Mouse (Mus musculus): ENCODE measurements around the gene Pon3. TPM values are rescaled to one million over a fixed set of nuclear protein-coding genes. Genes with fewer than 3 reads are reported as not detected.
A peak's percentile ranks its signal among the peaks of the same experiment; 100 is the strongest.

Gene Pon3
- polyA plus RNA-seq, 1 experiment from 2014 or later = 8.5 TPM

GRCm38 (mm10) chr6:5292841-5293240 is 36.8 kb upstream of the Pon3 start:
- no peak overlapping the region for H3K9ac ChIP-seq
- H3K4me3 ChIP-seq (replicated peaks; ENCODE audit: low read length) = no peak overlapping the region
- DNase-seq (ENCODE audit: low spot score) (no peak), ATAC-seq (ENCODE audit: low FRiP score) (no peak)
- H3K4me1 ChIP-seq (replicated peaks; ENCODE audit: control insufficient read depth, insufficient read depth, low read length) = no peaks in the 10 kb centered on the region
- no peaks in the 10 kb centered on the region for H3K36me3 ChIP-seq (replicated peaks; ENCODE audit: control insufficient read depth, insufficient read depth)
- H3K27me3 ChIP-seq (ENCODE audit: control insufficient read depth, insufficient read depth, low read length) = 0 out of 2 replicates have a peak, but pooled peaks cover 7% of the 10 kb centered on the region
- H3K4me2 ChIP-seq (replicated peaks) = no peak overlapping the region
- no peak overlapping the region for H3K27ac ChIP-seq
- 79% methylated on average over 5 of the region's 5 CpGs for WGBS
- no peaks in the 10 kb centered on the region for H3K9me3 ChIP-seq (ENCODE audit: control insufficient read depth, low read length)

- WGBS = 72% methylated on average over 4 of the region's 4 CpGs
- no peak for ATAC-seq (ENCODE audit: low FRiP score)
These were observed 35.4 kb upstream of the Pon3 start for GRCm38 (mm10) chr6:5291450-5291849.

GRCm38 (mm10) chr6:5287919-5288318 is 31.8 kb upstream of the Pon3 start:
- WGBS = 75% methylated on average over 5 of the region's 5 CpGs
- DNase-seq (ENCODE audit: low spot score) (no peak), ATAC-seq (ENCODE audit: low FRiP score) (no peak)
- no peak overlapping the region for H3K4me2 ChIP-seq (replicated peaks)
- 0 out of 2 replicates have a peak, but pooled peaks cover under 1% of the 10 kb centered on the region for H3K4me1 ChIP-seq (replicated peaks; ENCODE audit: control insufficient read depth, insufficient read depth, low read length)
- H3K27ac ChIP-seq = no peak overlapping the region
- H3K9me3 ChIP-seq (ENCODE audit: control insufficient read depth, low read length) = no peaks in the 10 kb centered on the region
- H3K27me3 ChIP-seq (ENCODE audit: control insufficient read depth, insufficient read depth, low read length) = no peaks in the 10 kb centered on the region
- H3K36me3 ChIP-seq (replicated peaks; ENCODE audit: control insufficient read depth, insufficient read depth) = no peaks in the 10 kb centered on the region
- no peak overlapping the region for H3K9ac ChIP-seq
- H3K4me3 ChIP-seq (replicated peaks; ENCODE audit: low read length) = no peak overlapping the region

More at GRCm38 (mm10) chr6:5291450-5291849, 35.4 kb upstream of the Pon3 start:
- H3K9ac ChIP-seq = no peak overlapping the region
- H3K36me3 ChIP-seq (replicated peaks; ENCODE audit: control insufficient read depth, insufficient read depth) = no peaks in the 10 kb centered on the region
- no peaks in the 10 kb centered on the region for H3K27me3 ChIP-seq (ENCODE audit: control insufficient read depth, insufficient read depth, low read length)
- no peak overlapping the region for H3K4me2 ChIP-seq (replicated peaks)
- no peak overlapping the region for H3K4me3 ChIP-seq (replicated peaks; ENCODE audit: low read length)
- H3K9me3 ChIP-seq (ENCODE audit: control insufficient read depth, low read length) = no peaks in the 10 kb centered on the region
- no peak overlapping the region for H3K27ac ChIP-seq
- no peaks in the 10 kb centered on the region for H3K4me1 ChIP-seq (replicated peaks; ENCODE audit: control insufficient read depth, insufficient read depth, low read length)
- DNase-seq (ENCODE audit: low spot score) = no peak

GRCm38 (mm10) chr6:5287392-5287791 is 31.3 kb upstream of the Pon3 start:
- Histone ChIP-seq H3K4me1 (replicated peaks; ENCODE audit: control insufficient read depth, insufficient read depth, low read length) (0 out of 2 replicates have a peak, but pooled peaks cover 2% of the 10 kb centered on the region), H3K9me3 (ENCODE audit: control insufficient read depth, low read length) (no peaks in the 10 kb centered on the region), H3K9ac (no peak overlapping the region), H3K36me3 (replicated peaks; ENCODE audit: control insufficient read depth, insufficient read depth) (no peaks in the 10 kb centered on the region), H3K4me3 (replicated peaks; ENCODE audit: low read length) (no peak overlapping the region), H3K27me3 (ENCODE audit: control insufficient read depth, insufficient read depth, low read length) (no peaks in the 10 kb centered on the region), H3K4me2 (replicated peaks) (no peak overlapping the region), H3K27ac (no peak overlapping the region)
- WGBS = 91% methylated on average over 2 of the region's 2 CpGs
- ATAC-seq (ENCODE audit: low FRiP score) (no peak), DNase-seq (ENCODE audit: low spot score) (no peak)

- H3K4me1 ChIP-seq (replicated peaks; ENCODE audit: control insufficient read depth, insufficient read depth, low read length) = 0 out of 2 replicates have a peak, but pooled peaks cover 2% of the 10 kb centered on the region
- DNase-seq (ENCODE audit: low spot score) (no peak), ATAC-seq (ENCODE audit: low FRiP score) (peak; percentile 62; the same call in 1 of the 2 replicates)
- H3K4me2 ChIP-seq (replicated peaks) = no peak overlapping the region
- WGBS = 41% methylated on average over 7 of the region's 7 CpGs
- H3K27ac ChIP-seq = no peak overlapping the region
- H3K9ac ChIP-seq = no peak overlapping the region
- H3K36me3 ChIP-seq (replicated peaks; ENCODE audit: control insufficient read depth, insufficient read depth) = no peaks in the 10 kb centered on the region
- no peaks in the 10 kb centered on the region for H3K27me3 ChIP-seq (ENCODE audit: control insufficient read depth, insufficient read depth, low read length)
- no peak overlapping the region for H3K4me3 ChIP-seq (replicated peaks; ENCODE audit: low read length)
- H3K9me3 ChIP-seq (ENCODE audit: control insufficient read depth, low read length) = no peaks in the 10 kb centered on the region
These were observed 26.3 kb upstream of the Pon3 start for GRCm38 (mm10) chr6:5282418-5282817.

- H3K27ac ChIP-seq = no peak overlapping the region
- no peak overlapping the region for H3K4me3 ChIP-seq (replicated peaks; ENCODE audit: low read length)
- H3K4me1 ChIP-seq (replicated peaks; ENCODE audit: control insufficient read depth, insufficient read depth, low read length) = 0 out of 2 replicates have a peak, but pooled peaks cover 2% of the 10 kb centered on the region
- 55% methylated on average over 6 of the region's 6 CpGs for WGBS
- no peak overlapping the region for H3K9ac ChIP-seq
- no peaks in the 10 kb centered on the region; the same call in 1 of the 2 replicates for H3K36me3 ChIP-seq (replicated peaks; ENCODE audit: control insufficient read depth, insufficient read depth)
- no peak for DNase-seq (ENCODE audit: low spot score)
- no peak for ATAC-seq (ENCODE audit: low FRiP score)
- no peak overlapping the region for H3K4me2 ChIP-seq (replicated peaks)
- H3K9me3 ChIP-seq (ENCODE audit: control insufficient read depth, low read length) = no peaks in the 10 kb centered on the region
- no peaks in the 10 kb centered on the region for H3K27me3 ChIP-seq (ENCODE audit: control insufficient read depth, insufficient read depth, low read length)
These were observed 24.7 kb upstream of the Pon3 start for GRCm38 (mm10) chr6:5280576-5281305.

- ATAC-seq (ENCODE audit: low FRiP score) (no peak), DNase-seq (ENCODE audit: low spot score) (no peak)
These were observed 21.9 kb upstream of the Pon3 start for GRCm38 (mm10) chr6:5277972-5278371.

GRCm38 (mm10) chr6:5269641-5270040 is 13.6 kb upstream of the Pon3 start:
- DNase-seq (ENCODE audit: low spot score) = no peak

More at GRCm38 (mm10) chr6:5277972-5278371, 21.9 kb upstream of the Pon3 start:
- Histone ChIP-seq H3K9ac (no peak overlapping the region), H3K27me3 (ENCODE audit: control insufficient read depth, insufficient read depth, low read length) (no peaks in the 10 kb centered on the region), H3K27ac (no peak overlapping the region), H3K4me2 (replicated peaks) (no peak overlapping the region), H3K4me3 (replicated peaks; ENCODE audit: low read length) (no peak overlapping the region), H3K4me1 (replicated peaks; ENCODE audit: control insufficient read depth, insufficient read depth, low read length) (0 out of 2 replicates have a peak, but pooled peaks cover 2% of the 10 kb centered on the region), H3K9me3 (ENCODE audit: control insufficient read depth, low read length) (no peaks in the 10 kb centered on the region), H3K36me3 (replicated peaks; ENCODE audit: control insufficient read depth, insufficient read depth) (no peaks in the 10 kb centered on the region; the same call in 1 of the 2 replicates)
- 53% methylated on average over 5 of the region's 5 CpGs for WGBS

GRCm38 (mm10) chr6:5264793-5265192 is 8.7 kb upstream of the Pon3 start:
- Histone ChIP-seq H3K9me3 (ENCODE audit: control insufficient read depth, low read length) (no peaks in the 10 kb centered on the region), H3K4me2 (replicated peaks) (no peak overlapping the region), H3K4me3 (replicated peaks; ENCODE audit: low read length) (no peak overlapping the region), H3K4me1 (replicated peaks; ENCODE audit: control insufficient read depth, insufficient read depth, low read length) (no peaks in the 10 kb centered on the region), H3K36me3 (replicated peaks; ENCODE audit: control insufficient read depth, insufficient read depth) (no peaks in the 10 kb centered on the region), H3K27ac (no peak overlapping the region), H3K9ac (no peak overlapping the region), H3K27me3 (ENCODE audit: control insufficient read depth, insufficient read depth, low read length) (no peaks in the 10 kb centered on the region)
- WGBS = 64% methylated on average over 8 of the region's 8 CpGs
- ATAC-seq (ENCODE audit: low FRiP score) (no peak), DNase-seq (ENCODE audit: low spot score) (no peak)

More at GRCm38 (mm10) chr6:5269641-5270040, 13.6 kb upstream of the Pon3 start:
- 64% methylated on average over 6 of the region's 6 CpGs for WGBS
- no peak overlapping the region for H3K4me2 ChIP-seq (replicated peaks)
- H3K4me1 ChIP-seq (replicated peaks; ENCODE audit: control insufficient read depth, insufficient read depth, low read length) = 0 out of 2 replicates have a peak, but pooled peaks cover 3% of the 10 kb centered on the region
- ATAC-seq (ENCODE audit: low FRiP score) = no peak
- H3K9me3 ChIP-seq (ENCODE audit: control insufficient read depth, low read length) = no peaks in the 10 kb centered on the region
- no peak overlapping the region for H3K9ac ChIP-seq
- H3K36me3 ChIP-seq (replicated peaks; ENCODE audit: control insufficient read depth, insufficient read depth) = no peaks in the 10 kb centered on the region
- H3K27ac ChIP-seq = no peak overlapping the region
- H3K4me3 ChIP-seq (replicated peaks; ENCODE audit: low read length) = no peak overlapping the region
- no peaks in the 10 kb centered on the region for H3K27me3 ChIP-seq (ENCODE audit: control insufficient read depth, insufficient read depth, low read length)

All from hindbrain, embryonic 14.5 days (tissue).